Mouse (Mus musculus) testis, adult 2 months (tissue): ENCODE data around the gene Igfbp5.

Source experiments
- CTCF ChIP-seq: fragments of 200-500 bp; IDR thresholded peaks from 2 replicates; pipeline ENCODE4 v1.5.1; 2012; ENCODE audit warnings: low read depth, mild to moderate bottlenecking, inconsistent platforms, low read length, moderate library complexity; ENCODE audit not compliant: control insufficient read depth, insufficient read depth, insufficient replicate concordance
- POLR2A ChIP-seq: fragments of 200-500 bp; IDR thresholded peaks from 2 replicates; pipeline ENCODE4 v1.6.1; 2012; ENCODE audit warnings: low read depth, mild to moderate bottlenecking, inconsistent platforms, low read length, moderate library complexity; ENCODE audit not compliant: control insufficient read depth

GRCm38 (mm10) chr1:72855729-72856128, 19.0 kb downstream of the Igfbp5 start:
- no peak for TF ChIP-seq POLR2A
- no peak for TF ChIP-seq CTCF
